Mouse (Mus musculus): ENCODE measurements at regions not wholly inside any gene's neighbourhood (a gene's known extent, or its start where the extent isn't known, plus 50 kb on each side); places are given as distances from the start of the nearest gene placed in this dataset.
A peak's percentile ranks its signal among the peaks of the same experiment; 100 is the strongest.

DNA sequence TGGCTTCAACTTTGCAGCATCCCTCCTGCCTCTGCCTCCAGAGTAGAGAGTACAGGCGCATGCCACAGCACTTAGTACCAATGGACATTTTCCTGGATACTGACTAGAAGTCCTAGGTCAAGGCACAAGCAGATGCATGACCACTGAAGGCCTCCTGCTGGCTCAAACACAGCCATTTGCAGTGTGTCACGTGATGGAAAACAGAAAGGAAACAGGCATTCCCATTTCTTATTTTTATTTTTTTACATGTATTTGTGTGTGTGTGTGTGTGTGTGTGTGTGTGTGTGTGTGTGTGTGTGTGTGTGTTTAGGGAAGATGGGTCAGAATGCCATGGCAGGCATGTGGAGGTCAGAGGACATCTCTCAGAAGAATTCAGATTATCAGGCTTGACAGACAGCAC is 65.6 kb downstream of the Thap12 start:
- intact Hi-C loops (cut with DNase I): no loop called here
- DNase-seq: no peak

GRCm38 (mm10) chr7:98769111-98769734 is 65.7 kb upstream of the Wnt11 start:
- no peak for DNase-seq

DNA sequence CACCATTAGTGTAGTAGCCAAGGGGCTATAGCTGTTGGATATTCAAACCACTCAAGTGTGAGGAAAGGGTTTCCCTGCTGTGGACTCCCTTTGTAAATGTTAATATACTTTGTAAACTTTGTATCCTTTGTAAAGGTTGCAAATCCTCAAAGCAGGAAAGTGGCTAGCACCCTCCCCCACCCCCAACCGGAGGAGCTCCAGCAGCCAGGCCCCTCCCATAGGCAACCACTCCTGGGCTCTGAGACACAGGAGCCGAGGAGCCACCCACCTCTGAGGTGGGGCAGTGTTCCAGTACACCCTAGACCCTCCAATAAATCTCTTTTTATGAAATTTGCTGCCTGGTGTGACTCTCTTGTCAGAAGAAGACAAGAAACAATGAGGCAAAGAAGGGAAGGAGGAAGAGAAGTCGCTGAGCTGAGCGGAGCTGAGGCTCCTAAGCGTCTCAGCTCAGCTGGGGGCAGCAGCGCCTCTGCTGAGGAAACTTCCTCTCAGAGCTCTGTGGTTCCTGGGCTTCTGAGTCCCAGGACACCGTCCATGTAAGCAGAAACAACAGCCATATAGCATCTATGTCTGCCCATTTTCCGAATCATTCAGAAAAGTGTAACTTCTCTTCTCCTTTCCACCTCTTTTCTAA is 64.5 kb upstream of the Wnt11 start:
- no peak for DNase-seq
- intact Hi-C loops (cut with DNase I): no loop called here

More at GRCm38 (mm10) chr7:98769111-98769734, 65.7 kb upstream of the Wnt11 start:
- intact Hi-C loops (cut with DNase I): no loop called here

DNA sequence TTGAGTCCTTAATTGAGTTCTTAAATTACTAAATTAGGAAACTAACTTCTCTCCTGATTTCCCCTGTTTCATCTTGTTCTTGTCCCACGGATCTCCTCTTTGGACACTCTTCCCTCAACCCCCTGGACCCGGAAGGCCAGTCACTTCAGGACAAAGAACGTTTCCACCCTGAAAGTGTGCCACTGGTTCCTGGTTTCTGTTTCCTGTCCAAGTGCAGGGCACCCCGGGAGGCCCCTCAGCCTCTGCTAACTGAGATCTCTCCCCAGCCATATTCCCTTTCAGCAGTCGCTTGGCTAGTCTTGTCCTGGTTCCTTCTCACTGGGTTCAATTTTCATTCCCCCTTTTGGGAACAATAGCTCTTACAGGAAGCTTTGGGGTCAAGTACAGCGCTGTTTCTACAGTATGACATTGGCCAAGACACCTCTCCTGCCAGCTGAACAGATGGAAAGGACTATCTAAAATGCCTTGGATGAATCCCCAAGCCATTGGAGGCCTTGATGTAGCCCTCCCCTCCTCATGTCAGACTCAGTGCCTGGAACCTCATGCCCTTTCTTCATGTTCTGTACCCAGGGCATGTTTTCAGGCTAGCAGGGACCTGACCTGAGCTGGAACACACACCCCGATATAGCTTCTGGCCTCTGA is 63.7 kb upstream of the Wnt11 start:
- intact Hi-C loops (cut with DNase I): no loop called here

GRCm38 (mm10) chr7:98774597-98774996 is 60.3 kb upstream of the Wnt11 start:
- intact Hi-C loops (cut with DNase I): no loop called here
- DNase-seq: no peak

More for the DNA sequence above, 63.7 kb upstream of the Wnt11 start:
- DNase-seq: no peak

DNA sequence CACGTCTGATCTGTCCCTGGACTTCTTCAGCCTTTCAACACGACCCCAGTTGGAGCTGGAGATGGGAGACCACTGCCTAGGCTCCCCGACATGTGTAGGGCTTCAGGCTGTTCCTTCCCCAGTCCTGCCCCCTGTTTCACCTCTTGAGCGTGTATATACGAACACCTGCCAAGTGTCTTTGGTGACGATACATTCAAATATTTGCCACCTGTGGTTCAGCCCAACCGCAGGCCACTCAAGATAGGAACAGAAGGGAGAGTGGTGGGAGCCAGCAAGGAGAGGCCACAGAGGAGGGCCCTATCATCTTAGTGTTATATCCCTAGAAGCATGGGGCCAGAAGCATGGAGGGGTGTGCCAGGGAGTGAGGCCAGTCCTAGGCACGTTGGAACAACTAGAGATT is 59.9 kb upstream of the Wnt11 start:
- no peak for DNase-seq
- intact Hi-C loops (cut with DNase I): no loop called here

GRCm38 (mm10) chr7:98777304-98777849 is 57.5 kb upstream of the Wnt11 start:
- intact Hi-C loops (cut with DNase I): no loop called here
- no peak for DNase-seq

- peak; percentile 80 to 85 for DNase-seq
- intact Hi-C loops (cut with DNase I): loop anchor here (1.0 to 2.0 kb wide), 3 partner anchors 36 to 298 kb away; partner anchors contain the start of gene Wnt11
These were observed 56.0 kb upstream of the Wnt11 start for GRCm38 (mm10) chr7:98778929-98779328.

DNA sequence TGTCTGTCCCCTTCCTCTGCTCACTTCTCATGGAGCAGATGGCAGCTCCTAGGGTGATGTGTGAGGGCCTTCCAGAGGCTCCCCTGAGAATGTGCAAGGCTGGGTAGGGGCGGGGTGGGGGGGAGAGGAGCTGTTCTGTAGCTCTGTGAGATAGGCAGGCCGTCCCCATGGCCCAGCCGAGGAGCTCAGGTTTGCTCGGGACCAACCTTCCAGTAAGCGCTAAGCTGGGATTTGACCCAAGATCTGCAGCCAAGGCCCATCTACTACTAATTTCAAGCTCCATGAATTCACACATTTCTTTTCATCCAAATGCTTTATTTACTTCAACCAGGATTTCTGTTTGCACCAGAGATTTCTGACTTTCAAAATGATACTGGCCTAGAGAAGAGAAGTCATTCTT is 51.4 kb upstream of the Wnt11 start:
- intact Hi-C loops (cut with DNase I): no loop called here
- DNase-seq: no peak

- DNase-seq: peak; percentile 88 to 92
- intact Hi-C loops (cut with DNase I): no loop called here
These were observed 51.0 kb upstream of the Wnt11 start for GRCm38 (mm10) chr7:98783954-98784353.

GRCm38 (mm10) chr7:98784369-98784931 is 50.5 kb upstream of the Wnt11 start:
- intact Hi-C loops (cut with DNase I): no loop called here
- DNase-seq: peak; percentile 38 to 47

All from heart, postnatal 10 days (tissue).